Mouse (Mus musculus): Measurements from ENCODE around the gene Gm10318.

Gm10318 gene

DNA sequence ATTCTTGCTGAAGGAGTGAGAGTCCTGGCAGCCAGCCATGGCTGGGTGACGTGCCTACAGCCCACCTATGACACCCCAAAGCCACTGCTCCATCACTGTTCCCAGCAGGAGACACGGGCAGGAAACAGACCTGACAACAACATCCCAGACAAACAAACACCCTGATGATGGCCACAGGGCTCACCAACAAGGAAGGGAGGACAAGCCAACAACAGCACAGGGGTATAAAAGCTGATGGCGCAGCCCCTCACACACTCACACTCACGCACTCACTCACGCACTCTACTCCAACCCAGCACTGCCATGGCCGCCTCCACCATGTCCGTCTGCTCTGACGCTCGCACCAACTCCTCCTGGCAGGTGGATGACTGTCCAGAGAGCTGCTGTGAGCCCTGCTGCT, at the start of gene Gm10318:
Gene Gm10318 (plus strand): TSS at position 301 of the 400 bp plus-strand sequence.
- DNase-seq (ENCODE audit: low spot score), result no peak

DNA sequence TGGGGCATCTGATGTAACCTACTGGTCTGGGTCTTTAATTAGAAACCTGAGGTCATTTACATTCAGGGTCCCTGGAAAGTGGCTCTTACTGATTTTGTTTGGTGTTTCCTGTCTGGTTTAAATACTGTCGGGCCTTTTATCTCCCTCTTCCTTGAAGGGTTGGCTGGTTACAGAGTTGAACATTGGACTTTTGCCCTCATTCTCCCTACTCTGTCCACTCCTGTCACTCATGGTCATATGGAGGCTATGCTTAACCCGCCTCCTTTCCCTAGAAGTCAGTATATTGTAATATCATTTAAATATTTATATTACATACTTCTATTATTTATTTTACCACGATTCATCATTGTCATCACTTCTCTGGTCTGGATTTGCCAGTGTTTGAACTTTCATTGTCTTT, 48.6 kb upstream of the Gm10318 start:
- no peak for DNase-seq (ENCODE audit: low spot score)

DNA sequence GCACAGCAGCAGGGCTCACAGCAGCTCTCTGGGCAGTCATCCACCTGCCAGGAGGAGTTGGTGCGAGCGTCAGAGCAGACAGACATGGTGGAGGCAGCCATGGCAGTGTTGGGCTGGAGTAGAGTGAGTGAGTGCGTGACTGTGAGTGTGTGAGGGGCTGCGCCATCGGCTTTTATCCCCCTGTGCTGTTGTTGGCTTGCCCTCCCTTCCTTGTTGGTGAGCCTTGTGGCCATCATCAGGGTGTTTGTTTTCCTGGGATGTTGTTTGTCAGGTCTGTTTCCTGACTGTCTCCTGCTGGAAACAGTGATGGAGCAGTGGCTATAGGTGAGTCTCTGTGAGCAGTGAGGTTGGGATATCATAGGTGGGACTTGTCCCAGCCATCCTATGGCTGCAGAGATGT, 40.9 kb upstream of the Gm10318 start, which contains the start of gene Gm9507:
Gene Gm9507 (minus strand): TSS at position 101 of the 400 bp plus-strand sequence.
- no peak for DNase-seq (ENCODE audit: low spot score)

DNA sequence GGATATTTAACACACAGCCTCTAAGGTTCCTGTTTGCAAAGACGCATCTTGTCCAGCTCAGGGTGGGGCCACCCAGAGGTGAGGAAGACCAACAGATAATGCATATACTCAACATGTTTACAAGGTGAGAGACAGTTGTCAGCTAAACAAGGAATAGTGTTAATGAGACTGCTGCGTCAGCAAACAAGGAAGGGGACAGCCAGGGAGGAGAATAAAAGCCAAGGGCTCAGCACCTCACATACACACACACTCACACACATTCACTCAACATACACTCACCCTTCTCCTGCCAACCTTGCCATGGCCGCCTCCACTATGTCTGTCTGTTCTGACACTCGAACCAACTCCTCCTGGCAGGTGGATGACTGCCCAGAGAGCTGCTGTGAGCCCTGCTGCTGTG, 38.3 kb upstream of the Gm10318 start, which contains the start of gene Gm2696:
Gene Gm2696 (plus strand): TSS at position 301 of the 400 bp plus-strand sequence.
- no peak for DNase-seq (ENCODE audit: low spot score)

DNA sequence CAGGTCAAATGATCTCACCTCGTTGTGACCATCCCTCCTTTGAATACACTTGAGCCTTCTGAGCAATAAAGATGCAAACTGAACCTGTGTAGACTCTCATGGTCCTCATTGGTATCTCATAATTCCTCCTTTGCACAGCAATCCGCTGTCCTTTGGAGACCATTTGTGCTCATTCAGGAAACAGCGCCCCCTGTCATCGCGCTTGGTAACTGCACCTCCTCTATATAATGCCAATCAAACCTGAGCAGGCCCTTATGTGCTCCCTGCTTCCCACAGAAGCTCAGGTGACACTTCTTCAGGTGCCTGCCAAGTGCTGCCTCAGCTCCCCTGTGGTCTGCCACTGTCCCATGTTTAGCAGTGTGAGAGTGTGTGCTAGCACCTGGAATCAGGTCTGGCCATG, 37.1 kb upstream of the Gm10318 start:
- no peak for DNase-seq (ENCODE audit: low spot score)

DNA sequence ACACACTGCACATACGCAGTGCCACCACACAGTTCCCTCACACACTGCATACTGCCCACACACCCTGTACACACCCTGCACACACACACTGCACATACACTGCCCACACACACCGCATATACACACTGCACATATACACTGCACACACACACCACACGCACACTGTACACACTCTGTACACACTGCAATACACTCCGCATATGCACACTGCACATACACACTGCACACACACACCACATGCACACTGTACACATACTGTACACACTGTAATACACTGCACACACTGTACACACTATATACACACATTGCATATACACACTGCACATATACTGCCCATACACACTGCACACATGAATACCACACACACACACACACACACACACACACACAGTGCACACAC, 34.1 kb upstream of the Gm10318 start:
- DNase-seq (ENCODE audit: low spot score), result no peak

DNA sequence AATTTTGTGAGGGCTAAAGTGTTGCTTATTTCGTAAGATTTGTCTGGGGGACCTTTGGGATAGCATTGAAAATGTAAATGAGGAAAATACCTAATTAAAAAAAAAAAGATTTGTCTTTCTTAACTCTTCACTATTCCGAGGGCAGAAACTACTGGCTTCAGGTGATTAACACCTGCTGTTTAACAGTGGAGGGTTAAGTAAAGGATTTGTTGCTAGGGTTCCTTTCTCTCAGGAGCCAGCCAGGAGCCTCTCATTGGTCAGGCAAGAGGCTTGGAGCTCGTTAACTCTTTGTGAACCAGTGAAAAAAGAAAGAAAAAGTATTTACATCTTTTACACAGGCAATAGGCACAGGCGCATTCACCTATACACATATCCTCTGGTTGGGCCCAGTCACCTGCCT, 33.5 kb upstream of the Gm10318 start:
- DNase-seq (ENCODE audit: low spot score), result no peak

DNA sequence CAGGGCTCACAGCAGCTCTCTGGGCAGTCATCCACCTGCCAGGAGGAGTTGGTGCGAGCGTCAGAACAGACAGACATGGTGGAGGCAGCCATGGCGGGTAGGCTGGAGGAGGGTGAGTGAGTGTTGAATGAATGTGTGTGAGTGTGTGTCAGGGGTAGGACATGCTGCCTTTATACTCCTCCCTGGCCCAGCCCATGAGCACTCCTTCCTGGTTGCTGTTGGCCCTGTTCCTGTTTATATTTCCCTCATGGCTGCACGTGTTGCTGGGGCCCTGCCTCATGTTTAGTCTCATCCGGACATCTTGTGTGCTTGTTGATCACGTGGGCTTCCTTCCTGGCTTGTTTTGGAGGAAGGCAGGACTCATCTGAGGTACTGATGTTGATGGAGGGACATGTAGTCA, 25.7 kb upstream of the Gm10318 start, which contains the start of gene Krtap10-4:
Gene Krtap10-4 (minus strand): TSS at position 145 of the 400 bp plus-strand sequence.
- DNase-seq (ENCODE audit: low spot score), result no peak

DNA sequence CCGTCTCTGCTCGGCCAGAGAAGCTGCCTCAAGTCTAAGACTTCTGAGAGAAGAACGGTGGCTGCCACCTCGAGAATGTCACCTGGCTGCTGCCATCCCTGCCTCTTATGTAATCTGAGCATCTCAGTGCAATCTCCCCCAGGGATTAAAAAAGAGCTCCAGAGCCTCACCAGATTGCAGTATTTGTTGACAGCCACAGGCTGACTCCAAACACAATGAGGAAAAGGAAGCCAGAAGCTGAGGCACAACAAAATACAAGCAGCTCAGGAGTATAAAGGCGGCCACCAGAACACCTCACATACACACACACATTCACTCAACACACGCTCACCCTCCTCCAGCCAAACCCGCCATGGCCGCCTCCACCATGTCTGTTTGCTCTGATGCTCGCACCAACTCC, 17.0 kb upstream of the Gm10318 start, which contains the start of gene Krtap10-10:
Gene Krtap10-10 (plus strand): TSS at position 301 of the 400 bp plus-strand sequence.
- DNase-seq (ENCODE audit: low spot score), result no peak

DNA sequence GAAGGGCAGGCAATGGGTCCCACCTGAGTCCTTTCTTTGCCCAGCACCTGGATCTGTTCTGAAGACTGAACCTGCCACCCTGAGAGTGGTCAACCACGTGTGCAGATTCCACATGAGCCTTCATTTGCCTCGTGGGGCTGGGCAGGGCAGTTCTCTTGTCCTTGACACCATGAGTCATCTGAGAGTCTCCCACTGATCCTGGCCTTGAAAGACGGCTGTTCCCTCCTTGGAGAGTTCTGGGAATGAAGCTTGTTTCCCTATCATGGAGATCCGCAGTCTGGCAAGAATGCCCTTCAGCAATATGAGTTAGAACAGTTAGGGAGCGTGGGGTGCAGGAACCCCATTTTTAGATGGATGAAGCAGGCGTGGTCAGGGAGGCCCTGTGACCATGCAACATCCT, 13.7 kb upstream of the Gm10318 start:
- DNase-seq (ENCODE audit: low spot score), result peak; percentile 54

DNA sequence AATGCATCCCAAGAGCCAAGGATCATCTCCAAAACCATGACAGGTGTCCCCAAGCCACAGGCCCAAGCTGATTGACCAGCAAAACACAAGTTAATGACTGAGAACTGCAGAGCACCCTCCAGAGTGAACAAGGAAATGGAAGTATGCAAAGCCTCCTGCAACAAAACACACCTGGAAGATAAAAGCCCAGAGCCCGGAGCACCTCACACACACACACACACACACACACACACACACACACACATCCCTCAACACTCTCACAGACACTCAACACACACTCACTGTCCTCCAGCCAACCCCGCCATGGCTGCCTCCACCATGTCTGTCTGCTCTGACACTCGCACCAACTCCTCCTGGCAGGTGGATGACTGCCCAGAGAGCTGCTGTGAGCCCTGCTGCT, 6.2 kb upstream of the Gm10318 start, which contains the start of gene Gm36176:
Gene Gm36176 (plus strand): TSS at position 301 of the 400 bp plus-strand sequence.
- DNase-seq (ENCODE audit: low spot score), result no peak

DNA sequence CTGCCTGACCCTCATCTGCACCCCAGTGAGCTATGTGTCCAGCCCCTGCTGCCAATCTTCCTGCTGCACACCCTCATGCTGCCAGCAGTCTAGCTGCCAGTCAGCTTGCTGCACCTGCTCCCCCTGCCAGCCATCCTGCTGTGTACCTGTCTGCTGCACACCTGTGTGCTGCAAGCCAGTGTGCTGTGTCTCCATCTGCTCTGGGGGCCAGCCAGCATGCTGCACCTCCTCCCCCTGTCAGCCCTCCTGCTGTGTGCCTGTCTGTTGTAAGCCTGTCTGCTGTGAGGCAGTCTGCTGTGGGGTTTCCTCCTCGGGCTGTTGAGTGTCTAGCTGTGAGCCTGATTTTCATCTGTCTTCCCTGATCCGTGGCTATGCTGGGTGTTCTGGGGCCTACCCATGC, 5.7 kb upstream of the Gm10318 start:
- no peak for DNase-seq (ENCODE audit: low spot score)

DNA sequence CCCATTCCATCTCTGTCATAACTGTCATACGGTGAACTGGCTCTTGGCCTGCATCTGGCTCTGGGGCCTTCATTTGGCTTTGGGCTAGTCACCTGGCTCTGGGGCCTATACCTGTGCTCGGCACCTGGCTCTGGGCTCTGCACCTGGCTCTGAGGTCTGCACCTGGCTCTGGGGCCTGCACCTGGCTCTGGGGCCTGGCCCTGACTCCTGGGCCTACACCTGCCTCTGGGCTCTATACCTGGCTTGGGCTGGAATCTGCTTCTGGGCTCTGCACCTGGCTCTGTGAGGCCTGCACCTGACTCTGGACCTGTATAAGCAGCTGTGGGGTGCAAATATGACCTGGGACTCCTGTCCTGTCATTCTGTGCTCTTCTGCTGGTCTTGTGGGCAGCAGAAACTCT, 5.1 kb upstream of the Gm10318 start:
- DNase-seq (ENCODE audit: low spot score), result no peak

DNA sequence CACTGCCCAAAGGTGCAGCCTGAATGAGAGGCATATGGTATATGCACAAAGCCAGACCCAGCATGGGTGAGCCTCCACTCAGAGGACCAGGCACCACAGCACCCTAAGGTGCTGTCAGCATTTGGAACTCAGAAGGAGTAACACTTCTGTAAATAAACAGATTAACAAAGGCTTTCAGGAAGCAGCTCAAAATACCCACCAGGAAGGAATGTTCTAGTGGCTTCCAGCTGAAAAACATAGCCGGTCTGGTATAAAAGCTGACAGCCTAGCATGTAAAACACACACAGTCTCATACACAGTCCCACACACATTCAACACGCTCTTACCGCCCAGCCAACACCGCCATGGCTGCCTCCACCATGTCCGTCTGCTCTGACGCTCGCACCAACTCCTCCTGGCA, 9.0 kb downstream of the Gm10318 start, which contains the start of gene Gm3285:
Gene Gm3285 (plus strand): TSS at position 301 of the 400 bp plus-strand sequence.
- no peak for DNase-seq (ENCODE audit: low spot score)

DNA sequence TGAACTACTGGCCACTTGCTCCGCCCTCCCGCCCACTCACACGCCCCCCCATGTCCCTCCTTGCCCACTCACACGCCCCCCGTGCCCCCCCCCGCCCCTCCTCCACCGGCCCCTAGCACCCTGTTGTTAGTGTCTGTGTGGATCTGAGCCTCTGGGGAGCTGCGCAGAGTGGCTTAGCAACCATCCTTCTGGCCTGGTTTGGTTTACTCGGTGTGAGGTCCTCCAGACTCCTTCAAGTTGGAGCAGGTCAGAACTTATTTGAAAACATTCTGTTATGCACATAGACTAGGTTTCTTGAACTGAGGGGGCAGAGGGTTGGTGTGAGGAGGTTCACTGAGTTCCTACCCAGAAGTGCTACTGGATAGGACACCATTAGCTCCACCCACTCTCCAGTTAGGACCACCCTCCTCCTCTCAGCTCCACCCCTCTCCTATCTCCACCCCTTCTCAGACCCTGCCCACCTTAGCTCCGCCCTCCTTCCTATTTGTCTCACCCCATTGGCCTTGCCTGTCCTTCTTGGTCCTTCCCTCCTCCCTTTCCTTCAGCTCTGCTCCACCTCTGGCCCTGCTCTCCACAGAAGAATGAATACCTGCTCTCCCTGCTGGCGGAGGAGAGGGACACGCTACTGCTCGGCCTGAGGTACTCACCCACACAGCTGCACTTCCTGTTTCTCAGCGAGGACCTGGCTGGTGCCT, 11.6 kb downstream of the Gm10318 start:
- peak; percentile 49 for DNase-seq (ENCODE audit: low spot score)

DNA sequence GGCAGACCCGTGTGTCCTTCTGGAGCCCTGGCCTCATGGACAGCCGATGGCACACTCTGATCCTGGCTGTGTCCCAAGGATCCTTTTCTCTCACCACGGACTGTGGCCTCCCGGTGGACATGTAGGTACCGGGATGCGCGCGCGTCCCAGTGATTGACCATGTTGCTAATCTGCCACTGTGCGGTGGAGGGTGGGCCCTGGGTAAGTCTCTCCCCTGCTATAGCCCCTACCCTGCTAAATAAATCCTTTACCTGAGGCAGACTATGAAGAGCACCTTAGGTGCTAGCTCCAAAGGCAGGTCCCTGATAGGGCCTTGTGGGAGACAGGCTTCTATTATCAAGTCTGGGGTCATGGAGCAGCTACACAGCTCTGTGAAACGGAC, 12.1 kb downstream of the Gm10318 start:
- DNase-seq (ENCODE audit: low spot score), result no peak

DNA sequence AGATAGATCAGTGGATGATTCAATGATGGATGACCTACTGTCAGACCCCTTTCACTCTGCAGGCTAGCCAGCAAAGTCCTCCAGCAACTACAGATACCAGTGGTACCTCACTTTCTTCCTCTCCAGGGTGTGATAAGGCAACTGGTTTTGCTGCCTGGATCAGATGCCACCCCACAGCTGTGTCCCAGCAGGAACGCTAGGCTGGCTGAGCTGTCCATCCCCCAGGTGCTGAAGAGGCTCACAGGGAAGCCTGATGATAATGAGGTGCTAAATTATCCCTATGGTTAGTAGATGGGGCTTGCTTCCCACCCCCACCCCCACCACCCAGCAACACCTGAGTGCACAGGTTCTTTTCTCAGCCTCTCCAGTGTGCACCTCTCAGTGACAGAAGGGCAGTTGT, 14.9 kb downstream of the Gm10318 start:
- DNase-seq (ENCODE audit: low spot score), result no peak

DNA sequence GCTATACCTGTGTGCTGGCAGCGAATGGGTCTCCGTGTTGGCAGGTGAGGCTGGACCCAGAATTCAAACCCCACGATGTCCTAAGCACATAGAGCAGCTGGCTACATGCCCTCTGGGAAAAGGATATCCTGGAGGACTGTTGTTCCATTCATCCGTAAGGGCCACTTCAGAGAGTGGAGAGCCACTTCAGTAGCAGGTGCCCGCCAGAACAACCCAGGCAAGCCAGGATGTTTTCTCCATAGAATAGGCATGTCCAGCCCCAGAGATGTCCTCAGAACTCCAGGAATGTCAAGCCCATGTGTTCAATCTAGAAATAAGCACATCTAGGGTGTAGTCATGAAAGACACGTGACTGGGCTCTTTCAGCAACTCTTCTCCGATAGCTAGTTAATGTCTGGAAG, 17.0 kb downstream of the Gm10318 start:
- DNase-seq (ENCODE audit: low spot score), result no peak

DNA sequence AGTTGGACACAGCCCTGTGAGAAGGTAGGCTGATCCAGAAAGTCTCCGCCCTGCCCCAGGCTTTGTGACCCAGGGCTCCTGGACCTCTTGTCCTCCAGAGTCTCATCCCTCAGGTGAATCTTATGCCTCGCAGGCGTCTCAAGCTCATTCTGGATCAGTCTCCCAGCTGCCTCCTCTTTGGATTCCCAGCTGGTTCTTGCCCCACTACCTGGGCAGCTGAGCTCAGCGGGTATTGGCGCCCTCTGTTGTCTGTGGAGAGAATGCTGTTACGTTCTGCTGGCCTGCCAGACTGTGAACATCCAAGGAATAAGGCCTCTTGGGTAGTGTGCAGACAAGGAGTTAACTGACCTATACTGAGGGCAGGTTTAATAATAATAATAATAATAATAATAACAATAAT, 26.3 kb downstream of the Gm10318 start:
- no peak for DNase-seq (ENCODE audit: low spot score)

DNA sequence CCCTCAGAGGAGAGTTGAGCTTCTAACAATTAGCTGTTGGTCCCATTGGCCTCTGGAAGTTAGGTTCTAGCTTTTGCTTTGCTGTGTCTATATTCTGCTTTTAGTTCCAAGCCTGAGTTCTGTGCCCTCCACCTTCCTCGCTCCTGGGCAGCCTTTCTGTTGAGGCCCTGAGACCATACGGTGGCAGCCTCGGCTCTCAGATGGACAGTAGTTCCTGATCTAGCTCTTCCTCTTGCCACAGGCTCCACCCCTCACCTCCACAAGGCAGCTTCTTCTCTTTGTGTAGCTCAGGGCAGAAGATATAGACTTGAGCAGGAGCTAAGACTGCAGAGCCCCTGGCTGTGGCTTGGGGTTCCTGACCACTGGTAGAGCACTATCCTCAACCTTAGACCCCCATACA, 27.6 kb downstream of the Gm10318 start:
- no peak for DNase-seq (ENCODE audit: low spot score)

DNA sequence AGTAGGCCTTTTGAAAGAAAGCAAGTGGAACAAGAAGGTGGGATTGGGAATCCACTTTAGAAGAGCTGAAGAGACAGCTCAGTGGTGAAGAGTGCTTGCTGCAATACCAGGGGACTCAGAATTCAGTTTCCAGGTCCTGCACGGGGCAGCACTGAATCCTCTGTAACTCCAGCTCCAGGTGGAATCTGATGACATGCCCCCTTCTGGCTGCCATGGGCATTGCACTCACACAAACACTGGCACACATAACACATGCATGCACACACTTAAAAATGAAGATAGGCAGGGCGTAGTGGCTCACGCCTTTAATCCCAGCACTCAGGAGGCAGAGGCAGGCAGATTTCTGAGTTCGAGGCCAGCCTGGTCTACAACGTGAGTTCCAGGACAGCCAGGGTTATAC, 29.9 kb downstream of the Gm10318 start:
- no peak for DNase-seq (ENCODE audit: low spot score)

DNA sequence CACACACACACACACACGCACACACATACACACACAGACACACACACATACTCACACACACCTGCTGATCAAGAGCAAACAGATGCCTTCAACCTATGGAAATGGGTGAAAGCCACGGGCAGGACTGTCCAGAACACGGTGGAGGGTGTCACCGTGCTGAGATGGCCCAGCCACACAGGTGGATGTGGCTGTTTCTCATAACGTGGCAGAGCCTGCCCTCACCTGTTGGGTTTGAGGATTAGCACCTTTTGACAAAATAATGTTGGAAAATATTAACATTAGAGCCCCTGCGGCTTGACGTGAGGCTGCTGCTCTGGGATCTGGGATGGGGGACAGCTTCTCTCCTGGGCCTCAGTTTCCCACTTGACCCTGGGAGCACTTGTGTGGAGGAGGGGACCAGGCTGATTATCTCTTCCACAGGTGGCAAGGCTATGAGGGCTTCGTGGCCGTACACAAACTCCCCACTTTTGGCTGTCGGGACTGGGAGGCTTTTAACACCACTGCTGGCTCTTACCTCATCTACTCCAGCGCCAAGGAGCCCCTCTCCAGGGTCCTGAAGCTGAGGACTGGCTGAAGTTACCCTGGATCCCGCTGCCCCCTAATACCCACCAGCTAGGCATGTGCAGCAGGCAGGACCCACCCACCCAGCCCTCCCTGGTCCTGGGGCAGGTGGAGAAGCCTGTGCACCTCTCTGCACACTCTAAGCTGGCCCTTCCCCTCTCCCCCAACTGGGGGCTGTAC, 33.5 kb downstream of the Gm10318 start:
- no peak for DNase-seq (ENCODE audit: low spot score)

DNA sequence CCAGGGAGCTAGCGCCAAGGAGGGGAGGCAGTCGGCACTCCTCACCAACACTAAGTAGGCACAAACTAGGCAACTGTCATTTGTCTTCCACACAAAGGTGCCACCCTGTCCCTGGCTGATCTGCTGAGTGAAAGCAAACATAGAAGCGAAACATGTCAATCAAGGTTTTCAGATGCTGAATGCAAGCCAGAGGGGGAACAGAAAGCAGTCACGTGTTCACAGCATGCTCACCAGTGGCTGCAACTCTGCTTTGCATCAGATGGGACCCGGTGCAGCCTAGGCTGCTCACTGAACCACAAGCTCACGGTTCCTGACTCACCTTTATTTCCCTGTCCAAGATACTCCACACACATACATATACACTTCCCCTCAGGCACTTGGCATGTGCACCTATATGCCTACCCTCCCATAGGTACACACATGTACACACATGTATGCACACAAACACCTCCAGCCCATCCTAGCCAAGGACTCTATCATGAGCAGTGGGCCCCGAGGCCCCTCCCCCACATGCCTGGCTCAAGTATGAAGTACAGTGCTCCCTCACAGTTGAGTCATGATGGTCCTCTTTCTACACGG, 38.4 kb downstream of the Gm10318 start:
- DNase-seq (ENCODE audit: low spot score), result no peak

Measured in ovary, adult 18-20 months (tissue).